Mouse (Mus musculus): ENCODE data around the gene Map3k3.

Map3k3 gene

GRCm38 (mm10) chr11:106083708-106084701 is at the start of gene Map3k3:
Map3k3 (plus strand) TSS chr11:106084613.
- peak; percentile 100 for DNase-seq

- no peak for DNase-seq
Measured at GRCm38 (mm10) chr11:106034986-106035385, 49.4 kb upstream of the Map3k3 start.

- DNase-seq, result peak; percentile 99
Measured at GRCm38 (mm10) chr11:106036548-106037417, 47.6 kb upstream of the Map3k3 start, which contains the start of gene Dcaf7. Dcaf7 (plus strand) TSS chr11:106036872.

- peak; percentile 86 for DNase-seq
Measured at GRCm38 (mm10) chr11:106037418-106037751, 47.0 kb upstream of the Map3k3 start.

GRCm38 (mm10) chr11:106044349-106044748 is 40.1 kb upstream of the Map3k3 start:
- no peak for DNase-seq

- no peak for DNase-seq
Measured at GRCm38 (mm10) chr11:106045256-106045655, 39.2 kb upstream of the Map3k3 start.

GRCm38 (mm10) chr11:106045780-106046179 is 38.6 kb upstream of the Map3k3 start:
- DNase-seq, result no peak

- no peak for DNase-seq
Measured at GRCm38 (mm10) chr11:106046584-106046983, 37.8 kb upstream of the Map3k3 start.

- DNase-seq, result no peak
Measured at GRCm38 (mm10) chr11:106053921-106054320, 30.5 kb upstream of the Map3k3 start.

GRCm38 (mm10) chr11:106054600-106054999 is 29.8 kb upstream of the Map3k3 start:
- DNase-seq, result no peak

- no peak for DNase-seq
Measured at GRCm38 (mm10) chr11:106055341-106055740, 29.1 kb upstream of the Map3k3 start.

GRCm38 (mm10) chr11:106056819-106057491 is 27.5 kb upstream of the Map3k3 start:
- DNase-seq, result no peak

GRCm38 (mm10) chr11:106058020-106058419 is 26.4 kb upstream of the Map3k3 start:
- DNase-seq, result no peak

- no peak for DNase-seq
Measured at GRCm38 (mm10) chr11:106060549-106060948, 23.9 kb upstream of the Map3k3 start.

- DNase-seq, result no peak
Measured at GRCm38 (mm10) chr11:106061311-106061710, 23.1 kb upstream of the Map3k3 start.

GRCm38 (mm10) chr11:106063756-106064155 is 20.7 kb upstream of the Map3k3 start:
- no peak for DNase-seq

- no peak for DNase-seq
Measured at GRCm38 (mm10) chr11:106065073-106065922, 19.1 kb upstream of the Map3k3 start.

GRCm38 (mm10) chr11:106065923-106066571 is 18.4 kb upstream of the Map3k3 start, which contains the start of gene Taco1:
Taco1 (plus strand) TSS chr11:106066061.
- DNase-seq, result peak; percentile 95

- DNase-seq, result peak; percentile 30
Measured at GRCm38 (mm10) chr11:106066616-106067015, 17.8 kb upstream of the Map3k3 start.

GRCm38 (mm10) chr11:106073774-106074173 is 10.6 kb upstream of the Map3k3 start:
- no peak for DNase-seq

- peak; percentile 79 for DNase-seq
Measured at GRCm38 (mm10) chr11:106076321-106076720, 8.1 kb upstream of the Map3k3 start.
